Mouse (Mus musculus): ENCODE results near the gene Cd274.
"Not testable (repeated sequence)": the region's sequence is repeated elsewhere in the genome, so short reads cannot be mapped to it uniquely, and the experiment has no call there.

The Cd274 gene

DNA sequence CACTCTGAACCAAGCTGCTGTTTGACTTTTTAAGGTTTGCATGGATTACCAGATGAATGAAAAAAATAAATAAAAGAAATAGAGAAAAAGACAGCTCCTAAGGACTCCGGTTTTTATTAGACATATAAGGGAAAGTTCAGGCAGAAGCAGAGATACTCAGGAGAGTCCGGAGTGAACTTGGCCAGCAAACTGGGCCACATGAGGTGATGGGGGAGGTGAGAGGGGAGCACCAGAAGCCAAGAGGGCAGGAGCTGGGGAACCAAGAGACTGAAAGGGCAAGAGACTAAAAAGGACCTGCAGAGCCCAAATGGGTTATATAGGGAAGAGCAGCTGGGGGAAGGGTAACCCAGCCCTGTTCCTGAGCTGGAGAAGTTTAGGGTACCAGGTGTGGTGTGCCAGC is 27.5 kb downstream of the Cd274 start:
- DNase-seq (ENCODE audit: low spot score) = no peak

DNA sequence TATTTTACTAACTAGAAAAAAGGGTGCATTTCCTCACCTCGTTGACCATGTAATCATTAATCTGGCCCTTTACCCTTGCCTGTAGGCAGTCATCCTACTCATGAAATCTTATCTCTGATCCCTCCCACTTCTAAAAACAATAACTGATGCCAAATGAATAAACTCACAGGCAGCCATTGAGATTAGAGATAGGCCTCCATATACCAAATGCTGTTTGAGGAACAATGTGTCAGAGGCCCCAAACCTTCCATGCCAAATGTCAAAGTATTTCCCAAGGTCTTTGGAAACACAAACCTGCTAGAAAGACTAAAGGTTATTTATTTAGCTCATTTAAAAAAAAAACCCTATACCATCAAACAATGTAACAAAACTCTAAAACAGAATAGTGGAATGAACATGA is 29.1 kb downstream of the Cd274 start:
- DNase-seq (ENCODE audit: low spot score) = no peak

DNA sequence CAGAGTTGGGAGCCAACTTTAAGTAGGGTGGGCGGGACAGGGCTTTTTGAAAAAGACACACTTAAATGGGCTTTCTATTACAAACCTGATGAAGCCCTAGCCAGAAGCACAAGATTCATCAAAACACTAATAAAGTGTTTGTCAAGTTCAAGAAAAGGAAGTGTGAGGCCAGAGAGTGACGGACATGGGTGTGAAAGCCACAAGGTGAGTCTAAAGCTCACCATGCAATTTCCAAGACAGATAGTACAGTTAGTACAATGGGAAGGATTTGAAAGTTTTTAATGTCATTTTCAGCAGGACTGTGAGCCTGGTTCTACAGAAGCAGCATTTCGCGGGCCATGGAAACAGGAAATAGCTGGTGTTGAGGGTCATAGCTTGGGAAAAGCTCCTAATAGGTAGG is 32.5 kb downstream of the Cd274 start:
- DNase-seq (ENCODE audit: low spot score) = no peak

DNA sequence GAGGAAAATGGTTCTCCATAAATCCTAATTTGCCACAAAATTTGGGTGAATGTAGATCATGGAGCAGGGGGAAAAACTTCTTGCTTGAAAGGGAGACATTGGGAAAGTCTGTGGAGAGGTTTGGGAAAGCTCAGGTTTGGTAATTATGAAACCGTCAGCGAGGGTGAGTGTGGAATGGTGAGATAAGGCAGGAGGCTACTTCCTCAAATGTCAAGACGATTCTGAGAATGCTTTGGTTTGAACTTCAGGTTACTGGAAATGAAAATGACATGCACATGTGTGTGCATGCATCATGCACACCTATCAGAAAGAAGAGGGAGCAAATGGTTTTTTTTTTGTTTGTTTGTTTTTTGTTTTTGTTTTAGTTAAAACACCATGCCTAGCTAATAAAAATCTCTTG is 33.2 kb downstream of the Cd274 start:
- no peak for DNase-seq (ENCODE audit: low spot score)

DNA sequence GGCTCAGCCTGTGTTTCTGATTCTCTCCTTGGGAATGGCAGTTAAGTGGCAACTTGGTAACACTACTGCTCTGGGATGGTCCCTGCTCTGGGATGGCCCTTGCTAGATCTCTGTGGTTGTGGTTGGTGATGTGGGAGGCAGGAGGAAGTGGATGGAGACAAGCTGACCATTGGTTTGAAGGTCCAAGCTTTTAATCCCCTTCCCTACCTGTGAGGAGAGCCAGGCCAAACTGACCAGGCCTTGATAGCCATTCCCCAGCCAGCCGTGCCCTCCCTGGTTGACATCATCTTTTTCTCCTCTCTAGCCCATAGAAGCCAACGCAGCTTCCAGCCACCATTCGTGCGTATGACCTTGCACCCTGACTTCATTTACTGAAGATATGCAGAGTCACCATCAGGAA is 35.4 kb downstream of the Cd274 start:
- DNase-seq (ENCODE audit: low spot score) = no peak

DNA sequence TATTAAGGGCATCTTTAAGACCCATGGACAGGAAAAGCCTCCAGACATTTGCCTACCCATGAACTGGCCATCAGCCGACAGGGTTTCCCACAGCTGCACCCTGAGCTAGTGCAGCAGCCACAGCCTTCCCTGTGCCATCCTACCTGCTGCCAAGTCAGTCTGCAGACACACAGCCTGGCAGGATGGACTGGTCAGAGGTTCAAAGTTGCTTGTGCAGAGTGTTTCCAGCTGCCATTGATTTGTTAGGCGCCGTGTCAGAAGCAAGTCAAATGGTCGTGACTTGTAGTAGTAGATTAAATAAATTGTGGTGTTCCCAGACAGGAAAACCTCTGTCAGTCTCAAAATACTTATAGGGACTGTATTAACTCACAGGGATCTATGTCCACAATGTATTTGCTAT is 36.0 kb downstream of the Cd274 start:
- no peak for DNase-seq (ENCODE audit: low spot score)

DNA sequence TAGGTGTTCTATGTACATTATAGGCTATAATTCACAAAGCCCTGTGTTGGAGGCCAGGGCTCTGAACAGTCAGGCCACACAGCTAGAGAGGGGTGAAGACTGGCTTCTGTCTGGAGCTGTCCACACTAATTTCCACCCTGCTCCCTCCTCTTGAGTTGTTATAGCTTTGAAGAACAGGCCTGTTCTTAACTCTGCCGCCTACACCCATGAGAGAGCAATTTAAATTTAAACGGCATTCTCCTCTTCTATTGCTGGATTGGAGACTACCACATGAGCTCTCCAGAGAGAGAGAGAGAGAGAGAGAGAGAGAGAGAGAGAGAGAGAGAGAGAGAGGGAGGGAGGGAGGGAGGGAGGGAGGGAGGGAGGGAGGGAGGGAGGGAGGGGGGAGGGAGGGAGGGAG is 38.1 kb downstream of the Cd274 start:
- no peak for DNase-seq (ENCODE audit: low spot score)

DNA sequence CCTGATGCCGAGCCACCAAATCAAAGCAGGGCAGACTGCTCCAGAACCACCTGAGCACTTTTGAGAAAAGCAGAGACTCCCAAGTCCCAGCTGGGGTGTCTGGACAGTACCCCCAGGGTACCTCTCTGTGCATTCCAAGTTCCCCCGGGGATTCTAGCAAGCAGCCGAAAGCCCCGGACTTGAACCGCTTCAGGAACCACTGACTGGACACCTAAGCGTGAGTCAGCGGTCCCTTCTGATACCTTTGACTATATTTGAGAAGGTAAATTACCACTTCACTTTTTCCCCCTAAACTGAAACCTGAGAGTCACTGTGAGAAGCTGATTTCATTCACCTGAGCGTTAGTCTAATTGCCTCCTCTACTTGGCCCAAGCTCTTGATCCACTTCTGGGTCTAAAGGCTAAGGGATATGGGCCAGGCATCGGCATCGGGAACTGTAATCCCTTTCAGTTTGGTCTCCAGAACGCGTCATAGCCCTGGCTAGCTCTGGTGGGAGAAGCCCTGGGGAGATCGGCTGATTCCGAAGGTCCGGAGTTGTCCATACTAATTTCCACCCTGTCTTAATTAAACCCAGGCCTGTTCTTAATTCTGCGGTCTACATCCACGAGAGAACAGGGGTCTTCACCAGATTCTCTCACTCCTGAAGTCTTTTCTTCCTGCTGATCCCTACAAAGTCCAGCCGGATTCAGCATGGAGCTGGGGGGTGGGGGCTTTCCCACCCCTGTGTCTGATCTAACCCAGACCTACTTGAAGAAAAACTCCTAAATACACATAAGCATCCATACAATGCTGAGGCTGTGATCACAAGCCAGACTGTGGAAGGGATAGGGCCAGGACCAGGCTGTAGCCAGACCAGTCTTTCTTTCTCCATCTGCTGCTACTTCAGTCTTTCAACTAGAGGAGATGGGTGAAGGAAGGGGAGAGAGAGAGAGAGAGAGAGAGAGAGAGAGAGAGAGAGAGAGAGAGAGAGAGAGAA is 39.1 kb downstream of the Cd274 start:
- no peak for DNase-seq (ENCODE audit: low spot score)

DNA sequence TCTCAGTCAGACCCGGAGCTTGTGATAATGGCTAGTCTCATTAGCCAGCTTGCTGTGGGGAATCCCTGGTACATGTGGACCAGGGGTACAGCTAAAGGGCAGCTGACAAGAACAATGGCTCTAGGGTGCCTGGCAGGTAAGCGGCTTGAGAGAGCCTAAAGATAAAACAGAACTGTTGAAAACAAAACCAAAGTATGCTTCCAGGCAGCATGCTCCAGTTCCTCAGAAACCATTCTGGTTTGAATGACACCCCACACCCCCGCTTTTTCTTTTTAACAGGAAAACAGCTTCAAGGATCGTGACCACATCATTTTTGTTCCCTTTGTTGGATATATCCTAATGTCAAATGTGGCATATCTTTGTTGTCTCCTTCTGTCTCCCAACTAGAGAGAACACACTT is 43.4 kb downstream of the Cd274 start, which contains the start of gene Pdcd1lg2:
TSS of gene Pdcd1lg2 (plus strand) at position 301 of the 400 bp plus-strand sequence.
- no peak for DNase-seq (ENCODE audit: low spot score)

DNA sequence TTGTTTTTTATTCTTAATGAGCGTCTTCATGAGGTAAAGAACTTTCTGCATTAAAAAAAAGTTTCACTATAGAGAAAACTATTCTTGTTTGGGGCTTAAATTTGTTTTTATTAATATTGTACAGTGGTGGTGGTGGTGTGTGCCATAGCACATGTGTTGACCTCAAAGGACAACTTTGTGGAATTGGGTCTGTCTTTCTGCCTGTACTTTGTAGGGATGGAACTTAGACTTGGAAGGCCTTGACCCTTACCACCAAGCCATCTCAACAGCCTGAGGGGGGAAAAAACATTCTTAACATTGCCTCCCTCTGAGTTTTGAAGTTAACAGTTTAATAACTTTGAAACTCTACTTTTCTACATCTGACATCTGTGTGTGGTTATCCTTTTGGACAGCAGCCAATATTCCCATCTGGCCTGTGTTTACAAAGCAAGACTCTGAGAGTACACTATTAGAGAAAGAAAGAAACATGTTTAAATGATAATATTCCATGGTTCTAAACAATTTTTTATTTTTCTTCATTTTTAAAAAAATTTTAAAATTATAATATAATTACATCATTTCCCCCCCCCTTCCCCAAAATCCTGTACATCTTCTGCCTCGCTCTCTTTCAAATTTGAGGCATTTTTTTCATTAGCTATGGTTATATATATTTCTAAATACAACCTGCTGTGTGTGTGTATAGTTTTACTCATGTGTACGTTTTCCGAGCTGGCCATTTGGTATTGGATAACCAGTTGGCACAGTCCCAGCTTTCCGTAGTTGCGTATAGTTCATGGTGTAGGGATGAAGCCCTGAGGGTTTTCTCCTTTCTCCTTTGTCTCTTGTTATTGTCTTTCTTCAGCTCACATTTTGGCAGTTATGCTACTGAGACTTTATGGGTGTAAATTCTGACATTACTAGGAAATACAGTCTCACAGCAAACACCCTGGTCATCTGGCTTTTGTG is 45.5 kb downstream of the Cd274 start:
- DNase-seq (ENCODE audit: low spot score) = no peak

DNA sequence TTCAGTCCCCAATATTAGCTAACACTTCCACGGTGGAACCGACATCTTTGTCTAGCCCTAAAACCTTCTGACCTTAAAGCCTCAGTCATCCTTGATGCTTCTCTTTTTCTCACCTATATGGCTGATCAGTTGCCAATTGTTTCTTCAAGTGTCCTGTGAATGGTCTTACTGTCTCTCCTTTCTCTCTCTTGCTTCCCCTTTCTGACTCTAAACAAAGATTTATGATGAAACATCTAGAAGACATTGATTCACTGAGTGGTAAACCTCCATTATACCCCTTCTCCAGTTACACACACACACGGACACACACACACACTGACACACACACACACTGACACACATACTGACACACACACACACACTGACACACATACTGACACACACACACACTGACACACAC is 47.3 kb downstream of the Cd274 start:
- no peak for DNase-seq (ENCODE audit: low spot score)

DNA sequence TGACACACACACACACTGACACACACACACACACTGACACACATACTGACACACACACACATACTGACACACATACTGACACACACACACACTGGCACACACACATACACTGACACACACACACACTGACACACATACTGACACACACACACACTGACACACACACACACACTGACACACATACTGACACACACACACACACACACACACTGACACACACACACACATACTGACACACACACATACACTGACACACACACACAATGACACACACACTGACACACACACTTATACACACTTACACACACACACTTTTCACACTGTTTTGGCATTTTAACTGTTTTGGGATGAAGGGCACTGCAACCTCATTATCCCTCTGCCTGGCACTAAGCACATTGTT is 47.7 kb downstream of the Cd274 start:
- DNase-seq (ENCODE audit: low spot score) = not testable (repeated sequence)

DNA sequence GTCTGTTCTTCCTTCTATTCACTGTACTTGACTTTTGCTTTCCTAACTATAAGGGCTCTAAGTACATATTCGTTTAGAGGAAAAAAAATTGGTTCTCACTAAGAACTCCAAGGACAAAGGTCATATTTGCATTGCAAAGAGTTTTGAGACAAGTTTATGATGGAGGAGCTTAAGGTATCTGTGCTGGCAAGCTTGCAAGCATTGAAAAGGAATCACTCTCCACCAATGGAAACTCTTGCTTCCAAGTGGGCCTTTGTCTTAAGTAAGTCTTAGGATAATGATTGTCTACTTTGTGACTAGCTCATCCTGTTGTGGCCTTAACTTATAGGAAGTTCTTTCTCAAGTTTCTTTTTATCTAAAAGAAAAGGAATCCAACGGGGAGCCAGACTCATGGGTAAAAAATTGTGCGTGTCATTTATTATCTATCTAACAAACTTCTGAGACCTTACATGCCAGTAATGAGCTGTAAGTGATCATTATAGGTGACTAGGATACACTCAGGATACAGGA is 49.2 kb downstream of the Cd274 start:
- DNase-seq (ENCODE audit: low spot score) = no peak

DNA sequence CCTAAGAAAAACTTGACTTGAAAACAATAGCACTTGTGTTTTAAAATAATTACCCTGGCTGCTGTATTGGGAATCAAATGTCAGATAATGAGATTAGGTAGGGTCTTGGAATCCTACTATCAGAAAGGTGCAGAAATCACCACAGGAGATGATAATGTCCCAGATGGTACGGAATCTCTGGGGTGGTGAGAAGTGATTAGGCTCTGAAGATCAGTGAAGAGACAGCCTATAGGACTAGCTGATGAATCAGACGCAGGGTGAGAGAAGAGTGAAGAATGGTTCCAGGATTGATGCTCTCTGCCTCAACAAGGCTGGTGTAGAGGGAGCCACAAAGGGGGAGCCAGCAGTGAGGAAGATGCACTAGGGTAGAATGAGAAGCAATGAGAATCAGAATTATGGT is 49.9 kb downstream of the Cd274 start:
- no peak for DNase-seq (ENCODE audit: low spot score)

DNA sequence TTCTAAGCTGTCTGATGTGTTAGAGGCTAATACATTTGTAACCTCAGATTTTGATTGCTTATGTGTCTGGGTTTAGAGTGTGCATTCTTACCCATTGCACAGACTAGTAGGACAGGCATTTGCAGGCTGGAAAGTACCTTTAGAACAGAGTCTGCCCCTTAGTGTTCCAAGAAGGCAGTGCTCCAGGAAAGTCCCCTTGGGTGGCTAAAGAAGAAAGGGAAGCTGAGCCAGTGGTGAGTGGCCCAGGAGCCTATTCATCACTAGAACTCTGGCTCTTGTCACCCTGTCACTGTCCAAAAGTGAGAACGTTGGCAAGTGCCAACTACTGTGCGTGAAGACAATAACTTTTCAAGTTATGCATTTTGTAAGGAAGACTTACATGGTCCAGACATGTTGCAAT is 50.6 kb downstream of the Cd274 start:
- DNase-seq (ENCODE audit: low spot score) = no peak

DNA sequence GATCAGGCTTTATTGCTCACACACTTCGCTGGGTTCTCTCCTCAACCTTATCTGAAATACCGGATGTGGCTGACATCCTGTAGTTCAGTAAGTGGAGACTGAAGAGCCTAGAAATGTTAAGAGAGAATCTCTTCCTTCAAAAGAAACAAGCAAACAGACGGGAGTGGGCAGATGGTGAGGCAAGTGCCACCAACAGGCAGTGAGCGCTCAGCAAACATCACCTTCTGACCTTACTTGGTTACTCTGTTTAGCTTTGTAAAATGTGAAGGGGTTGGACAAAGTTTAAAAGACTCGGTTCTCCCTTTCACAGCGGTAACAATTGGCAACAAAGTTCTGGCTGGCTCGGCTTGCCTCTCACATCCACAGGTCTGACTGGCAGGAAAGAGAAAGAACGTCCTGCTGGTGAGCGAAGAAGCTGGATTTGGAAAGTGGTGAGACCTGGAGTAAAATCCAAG is 51.4 kb downstream of the Cd274 start:
- no peak for DNase-seq (ENCODE audit: low spot score)

DNA sequence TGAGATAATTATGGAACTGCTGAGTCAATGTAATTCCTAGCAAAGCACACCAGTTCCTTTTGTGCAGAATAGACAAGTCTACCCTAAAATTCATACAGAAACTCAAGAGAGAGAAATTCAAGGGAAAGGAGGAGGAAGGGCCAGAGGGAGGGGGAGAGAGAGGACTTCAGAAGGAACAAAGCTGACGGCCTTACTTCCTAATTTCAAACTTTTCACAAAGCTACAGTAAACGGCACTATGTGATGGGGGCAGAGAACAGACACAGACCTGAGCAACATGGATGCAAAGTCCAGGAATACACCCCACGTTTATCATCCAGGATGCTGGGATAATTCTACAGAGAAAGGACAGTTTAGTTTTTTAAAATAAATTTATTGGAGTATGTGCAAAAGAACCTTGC is 52.3 kb downstream of the Cd274 start:
- no peak for DNase-seq (ENCODE audit: low spot score)

DNA sequence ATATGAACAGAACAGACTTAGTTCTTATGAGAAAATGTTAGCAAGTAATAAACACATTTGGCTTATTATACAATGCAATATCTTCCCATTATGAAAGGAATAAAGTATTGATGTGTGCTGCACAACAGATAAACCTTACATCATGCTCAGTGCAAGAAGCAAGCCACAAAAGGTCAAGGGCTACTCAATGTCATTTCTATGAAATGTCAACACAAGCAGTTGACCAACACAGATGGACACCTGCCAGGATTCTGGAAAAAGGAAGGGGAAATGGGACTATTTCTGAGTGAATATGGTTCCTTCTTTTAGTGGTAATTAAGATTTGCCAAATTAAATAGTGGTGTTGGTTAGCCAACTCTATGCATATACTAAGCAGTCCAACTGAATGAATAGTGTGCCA is 52.7 kb downstream of the Cd274 start:
- no peak for DNase-seq (ENCODE audit: low spot score)

DNA sequence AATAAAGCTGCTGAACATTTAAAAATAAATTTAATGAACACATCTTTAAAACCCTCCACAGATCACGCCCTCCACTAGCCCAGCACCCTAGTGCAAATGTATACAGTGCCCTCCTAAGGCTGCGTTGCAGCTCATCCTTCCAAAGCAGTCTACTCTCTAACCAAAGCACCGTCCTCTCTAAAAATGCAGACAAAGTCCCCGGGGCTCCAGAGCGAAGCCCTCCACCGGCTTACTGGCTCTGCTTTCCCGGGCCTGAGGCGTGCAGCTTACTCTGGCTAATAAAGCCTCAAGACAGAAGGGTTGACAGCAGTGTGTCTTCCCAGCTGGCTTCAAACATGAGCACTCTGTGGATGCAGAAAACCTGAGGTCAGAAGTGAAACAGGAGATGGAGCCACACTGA is 53.1 kb downstream of the Cd274 start:
- no peak for DNase-seq (ENCODE audit: low spot score)

DNA sequence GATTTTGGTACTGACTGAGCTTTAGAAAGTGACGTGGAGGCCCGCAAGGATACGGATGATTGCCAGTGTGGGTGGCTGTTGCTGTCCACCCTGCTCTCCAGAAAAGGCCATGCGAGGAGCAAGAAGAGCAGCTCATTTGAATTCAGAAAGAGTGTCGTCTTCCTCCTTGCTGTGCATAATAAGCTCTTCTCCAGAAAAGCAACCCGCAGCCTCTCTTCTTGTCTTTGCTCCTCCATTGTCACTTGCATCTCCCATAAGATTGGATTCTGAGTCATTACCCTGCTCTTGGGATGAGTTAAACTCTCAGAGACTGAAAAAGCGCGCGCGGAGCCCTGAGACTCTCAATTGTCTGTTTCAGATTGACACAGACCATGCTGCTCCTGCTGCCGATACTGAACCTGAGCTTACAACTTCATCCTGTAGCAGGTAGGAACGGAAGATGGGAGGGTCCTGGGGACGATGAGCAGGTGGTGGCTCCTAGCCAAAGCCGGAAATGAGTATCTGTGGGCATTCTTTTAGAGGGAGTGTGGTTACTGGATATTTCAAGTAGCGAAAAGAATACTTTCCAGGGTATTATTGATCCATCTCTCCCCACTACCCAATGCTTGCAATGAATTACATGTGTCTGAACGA is 54.9 kb downstream of the Cd274 start:
- no peak for DNase-seq (ENCODE audit: low spot score)

DNA sequence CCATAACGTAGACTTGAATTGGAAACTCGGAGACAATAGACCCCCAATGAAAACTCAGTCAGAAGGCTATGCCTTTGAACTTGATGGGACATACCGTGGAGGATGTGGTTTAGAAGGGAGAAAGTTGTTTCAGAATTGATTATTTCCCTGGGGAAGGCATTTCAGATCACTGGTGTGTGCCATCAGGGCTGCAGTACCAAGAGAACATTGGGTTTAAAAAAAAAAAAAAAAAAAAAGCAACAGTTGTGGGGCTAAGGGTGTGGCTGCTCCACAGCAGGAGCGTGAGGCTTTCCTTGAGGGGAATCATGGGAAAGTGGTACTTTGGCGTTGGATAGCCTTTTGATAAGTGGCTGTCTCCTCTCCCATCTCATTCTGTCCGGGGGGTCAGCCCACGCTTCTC is 55.5 kb downstream of the Cd274 start:
- no peak for DNase-seq (ENCODE audit: low spot score)

DNA sequence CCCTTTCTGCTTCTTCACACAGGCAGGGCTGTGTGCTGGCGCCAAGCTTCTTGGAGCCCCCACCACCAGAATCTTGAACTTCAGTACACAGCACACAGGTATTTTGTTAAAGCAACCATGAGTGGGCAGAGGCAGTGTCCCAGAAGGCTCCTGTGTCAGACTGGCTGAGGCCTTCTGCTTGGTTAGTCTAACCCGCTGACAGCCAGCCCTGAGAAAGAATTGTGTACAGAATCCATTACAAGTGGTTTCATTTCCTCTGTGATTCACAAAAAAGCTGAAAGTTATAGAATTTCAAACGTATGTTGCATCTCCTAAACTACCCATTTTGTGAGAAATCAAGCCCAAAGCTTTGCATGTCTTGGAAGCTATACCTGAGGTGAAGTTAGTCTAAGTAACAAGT is 63.3 kb downstream of the Cd274 start:
- DNase-seq (ENCODE audit: low spot score) = no peak

Measured in ovary, postnatal 36 days (tissue).